Mouse (Mus musculus): Measurements from ENCODE around the gene Hsd17b11. TPM values are rescaled to one million over a fixed set of nuclear protein-coding genes. Genes with fewer than 3 reads are reported as not detected.

The Hsd17b11 gene
- 2.2 and 3.7 TPM in 2 replicates for polyA plus RNA-seq (2016; fragmentation: Nextera tagmentation; extraction: Ambion mirVana)

DNA sequence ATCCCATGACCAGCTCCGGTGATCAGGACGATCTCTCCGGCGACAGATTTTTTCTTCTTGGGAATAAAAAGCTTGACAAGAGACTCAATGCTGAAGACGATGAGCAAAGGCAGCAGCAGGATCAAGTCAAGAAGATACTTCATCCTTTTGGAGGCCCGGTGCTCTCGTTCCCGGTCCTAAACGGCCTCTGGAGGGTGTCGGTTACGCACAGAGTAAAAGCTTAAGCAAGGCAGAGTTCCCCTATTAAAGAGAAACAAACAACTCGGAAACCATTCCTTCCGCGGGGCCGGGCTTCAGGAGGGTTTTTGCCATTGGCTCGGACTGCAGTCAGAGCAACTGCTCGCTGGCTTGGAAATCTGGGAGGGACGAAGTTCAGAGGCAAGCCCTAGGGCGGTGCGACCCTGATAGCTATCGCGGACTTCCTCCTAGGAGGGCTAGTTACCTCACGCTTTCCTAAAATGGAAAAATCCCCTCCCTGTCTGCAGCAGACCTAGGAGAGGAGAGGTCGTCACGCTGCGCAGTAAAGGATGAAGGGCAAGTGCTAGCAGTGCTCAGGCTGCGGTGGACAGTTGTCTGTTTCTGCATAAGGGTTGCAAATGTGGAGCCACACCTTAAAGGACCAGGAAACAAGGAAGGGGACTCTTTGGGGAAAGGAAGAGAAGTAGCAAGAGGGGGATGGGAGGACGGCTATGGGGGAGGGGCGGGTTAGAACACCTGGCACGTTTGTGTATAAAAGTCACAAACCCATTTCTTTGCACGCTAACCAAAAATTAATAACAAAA, at the start of gene Hsd17b11:
Gene Hsd17b11 (minus strand): TSS at position 323 of the 782 bp plus-strand sequence.
- H3K4me1 ChIP-seq: 0 out of 2 replicates have a peak, but pooled peaks cover 19% of the 10 kb centered on the region
- H3K9ac ChIP-seq: peak within 1 kb of the TSS; percentile 60
- WGBS: 1% methylated on average over 31 of the region's 31 CpGs
- peaks cover 3% of the 10 kb centered on the region; the same call in 1 of the 2 replicates for H3K36me3 ChIP-seq
- peak within 1 kb of the TSS; percentile 76 for H3K4me2 ChIP-seq (replicated peaks)
- no peaks in the 10 kb centered on the region for H3K9me3 ChIP-seq
- H3K27me3 ChIP-seq: peaks cover 7% of the 10 kb centered on the region; the same call in 1 of the 2 replicates
- peak; percentile 69; the same call in 1 of the 2 replicates for ATAC-seq (ENCODE audit: insufficient number of reproducible peaks, insufficient read depth, low FRiP score, low TSS enrichment)
- peak within 1 kb of the TSS; percentile 47 for H3K4me3 ChIP-seq
- peak within 1 kb of the TSS; percentile 68 for H3K27ac ChIP-seq

DNA sequence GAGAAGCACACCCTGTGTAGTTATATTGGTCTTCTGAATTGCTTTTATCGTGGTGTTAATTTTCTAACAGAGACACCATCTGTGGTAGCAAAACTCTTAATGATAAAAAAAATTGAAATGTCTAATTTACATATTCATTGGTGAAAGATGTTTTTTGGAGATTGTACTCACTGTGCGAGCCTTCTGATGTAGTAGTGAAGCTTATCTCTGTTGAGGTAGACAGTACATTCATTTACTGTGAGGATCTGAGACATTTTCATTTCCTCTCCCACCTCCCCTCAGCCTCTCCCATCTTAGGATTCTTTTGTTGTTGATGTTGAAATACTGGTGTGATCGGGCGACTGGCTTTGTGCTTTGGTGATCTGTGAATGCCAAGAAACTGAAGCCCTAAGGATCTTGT, 49.3 kb upstream of the Hsd17b11 start:
- Histone ChIP-seq H3K4me3 (no peak overlapping the region), H3K9me3 (no peaks in the 10 kb centered on the region), H3K27me3 (no peaks in the 10 kb centered on the region), H3K36me3 (no peaks in the 10 kb centered on the region), H3K9ac (no peak overlapping the region), H3K4me2 (replicated peaks) (no peak overlapping the region), H3K27ac (no peak overlapping the region), H3K4me1 (peaks cover 5% of the 10 kb centered on the region)
- 71% methylated on average over 4 of the region's 4 CpGs for WGBS
- ATAC-seq (ENCODE audit: insufficient number of reproducible peaks, insufficient read depth, low FRiP score, low TSS enrichment): no peak

DNA sequence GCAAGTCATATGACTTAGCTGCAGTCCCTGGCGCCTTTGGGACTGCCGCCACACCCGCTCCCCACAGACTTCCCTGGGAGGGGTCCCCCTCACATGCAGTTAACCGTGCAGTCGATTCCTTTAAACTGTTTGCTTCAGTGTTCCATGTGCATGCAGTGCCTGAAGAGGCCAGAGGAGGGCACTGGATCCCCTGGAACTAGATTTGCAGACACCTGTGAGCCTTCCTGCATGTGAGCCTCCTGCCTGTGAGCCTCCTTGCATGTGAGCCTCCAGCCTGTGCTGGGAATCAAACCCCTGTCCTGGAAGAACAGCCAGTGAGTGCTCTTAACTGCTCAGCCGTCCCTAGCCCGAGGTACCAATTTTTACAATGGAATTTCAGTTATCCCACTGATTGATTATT, 47.0 kb upstream of the Hsd17b11 start:
- H3K9me3 ChIP-seq: no peaks in the 10 kb centered on the region
- H3K4me2 ChIP-seq (replicated peaks): no peak overlapping the region
- 83% methylated on average over 7 of the region's 7 CpGs for WGBS
- no peak overlapping the region for H3K9ac ChIP-seq
- H3K27me3 ChIP-seq: no peaks in the 10 kb centered on the region
- H3K27ac ChIP-seq: no peak overlapping the region
- no peak for ATAC-seq (ENCODE audit: insufficient number of reproducible peaks, insufficient read depth, low FRiP score, low TSS enrichment)
- no peak overlapping the region for H3K4me3 ChIP-seq
- 0 out of 2 replicates have a peak, but pooled peaks cover 5% of the 10 kb centered on the region for H3K36me3 ChIP-seq
- H3K4me1 ChIP-seq: peaks cover 5% of the 10 kb centered on the region

DNA sequence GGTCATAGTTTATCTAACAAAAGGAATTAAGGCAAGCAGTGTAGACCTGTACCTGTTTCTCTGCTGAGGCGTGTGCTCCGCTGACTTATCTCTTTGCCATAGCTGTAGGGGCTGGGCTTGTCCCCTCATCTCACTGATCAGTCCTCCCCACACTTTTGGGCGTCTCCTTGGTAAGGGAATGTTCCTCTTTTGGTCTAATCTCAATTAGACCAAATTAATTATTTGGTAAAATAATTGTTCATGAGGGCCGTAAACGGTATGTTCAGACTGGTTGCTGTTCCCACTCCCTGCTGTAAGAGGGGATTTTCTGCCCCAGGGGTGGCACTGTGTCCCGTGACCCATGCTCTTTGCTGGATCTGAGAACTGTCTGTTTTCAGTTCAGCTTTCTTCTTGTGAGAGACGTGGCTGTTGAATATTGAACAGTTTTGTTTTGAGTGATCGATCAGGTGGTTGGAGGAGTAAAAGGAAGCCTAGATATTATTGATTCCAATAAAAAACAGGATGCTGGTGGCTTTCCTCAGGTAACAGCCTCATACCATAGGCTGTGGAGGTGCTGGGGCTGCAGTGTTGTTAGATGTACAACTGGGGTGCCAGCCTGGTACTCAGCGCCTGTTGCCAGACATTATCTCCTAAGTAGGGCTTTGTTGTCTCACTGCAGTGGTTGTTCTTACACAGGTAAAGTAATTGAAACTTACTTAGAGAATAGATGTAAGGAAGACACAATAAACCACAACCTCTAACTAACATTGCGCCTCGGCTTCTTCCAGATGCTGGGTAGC, 41.2 kb upstream of the Hsd17b11 start:
- ATAC-seq (ENCODE audit: insufficient number of reproducible peaks, insufficient read depth, low FRiP score, low TSS enrichment): no peak
- Histone ChIP-seq H3K9me3 (no peaks in the 10 kb centered on the region), H3K9ac (no peak overlapping the region), H3K27me3 (no peaks in the 10 kb centered on the region), H3K4me2 (replicated peaks) (no peak overlapping the region), H3K27ac (no peak overlapping the region), H3K36me3 (peaks cover 46% of the 10 kb centered on the region), H3K4me1 (no peaks in the 10 kb centered on the region), H3K4me3 (no peak overlapping the region)
- WGBS: 90% methylated on average over 11 of the region's 11 CpGs

DNA sequence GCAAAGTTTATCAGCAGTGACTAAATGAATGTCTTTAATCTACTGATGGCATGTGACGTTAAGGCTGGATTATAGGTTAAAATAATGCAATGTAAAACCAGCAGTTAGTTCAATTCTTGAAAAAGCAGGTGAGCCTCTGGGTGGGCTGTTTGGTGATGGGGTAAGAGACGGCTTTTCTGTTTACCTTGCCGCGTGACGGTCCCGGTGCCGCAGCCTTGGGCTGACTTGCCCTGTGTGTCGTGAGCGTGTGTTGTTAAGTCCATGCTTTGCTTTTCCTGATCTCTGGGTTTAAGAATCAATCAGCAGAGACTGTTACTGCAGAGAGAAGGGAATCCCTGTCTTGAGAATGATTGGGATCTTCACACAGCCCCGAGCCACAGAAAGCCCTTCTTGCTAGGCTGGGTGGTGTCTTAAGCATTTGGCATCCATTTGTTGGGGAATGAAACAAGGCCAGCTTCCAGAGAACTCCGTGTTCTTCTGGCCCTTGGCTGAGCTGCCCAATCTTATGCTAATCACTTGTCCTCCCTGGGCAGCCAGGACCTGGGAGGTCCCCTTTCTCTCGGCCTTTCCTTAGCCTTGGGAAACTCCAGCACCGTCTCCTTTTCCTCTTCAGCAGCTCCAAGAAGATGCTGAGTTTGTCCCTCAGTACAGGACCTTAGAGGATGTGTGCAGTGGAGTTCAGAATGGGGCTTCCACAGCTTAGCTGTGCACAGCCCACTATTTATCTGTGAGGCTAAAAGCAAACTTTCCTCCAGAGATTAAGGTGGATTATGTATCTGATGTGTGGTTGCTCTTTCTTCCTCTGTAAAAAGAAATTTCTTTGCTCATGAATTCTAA, 40.4 kb upstream of the Hsd17b11 start:
- H3K36me3 ChIP-seq: peaks cover 46% of the 10 kb centered on the region
- no peak overlapping the region for H3K4me3 ChIP-seq
- no peak overlapping the region for H3K9ac ChIP-seq
- H3K9me3 ChIP-seq: no peaks in the 10 kb centered on the region
- ATAC-seq (ENCODE audit: insufficient number of reproducible peaks, insufficient read depth, low FRiP score, low TSS enrichment): no peak
- H3K27me3 ChIP-seq: no peaks in the 10 kb centered on the region
- H3K4me1 ChIP-seq: no peaks in the 10 kb centered on the region
- H3K4me2 ChIP-seq (replicated peaks): no peak overlapping the region
- no peak overlapping the region for H3K27ac ChIP-seq
- 82% methylated on average over 13 of the region's 13 CpGs for WGBS

DNA sequence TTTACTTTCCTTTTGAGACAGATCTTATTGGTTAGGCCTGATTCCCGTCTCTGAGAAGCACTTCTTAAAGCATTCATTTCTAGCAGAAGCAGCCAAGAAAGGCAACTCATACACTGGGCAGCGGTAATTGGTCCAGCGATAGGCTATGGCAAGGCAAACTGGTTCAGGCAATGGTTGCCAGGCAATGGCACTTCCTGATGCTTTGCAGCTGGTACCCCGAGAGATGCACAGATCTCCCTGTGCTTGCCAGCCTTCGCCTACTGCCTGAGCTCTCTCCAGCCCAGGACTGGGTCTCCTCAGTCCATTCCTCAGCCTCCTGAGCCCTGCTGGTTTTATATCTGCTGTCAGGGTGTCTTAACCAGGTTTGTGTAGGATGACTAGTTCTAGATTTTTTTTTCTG, 38.7 kb upstream of the Hsd17b11 start:
- H3K4me1 ChIP-seq: no peaks in the 10 kb centered on the region
- H3K9me3 ChIP-seq: no peaks in the 10 kb centered on the region
- H3K36me3 ChIP-seq: peaks cover 50% of the 10 kb centered on the region
- H3K9ac ChIP-seq: no peak overlapping the region
- no peak for ATAC-seq (ENCODE audit: insufficient number of reproducible peaks, insufficient read depth, low FRiP score, low TSS enrichment)
- no peak overlapping the region for H3K4me3 ChIP-seq
- H3K4me2 ChIP-seq (replicated peaks): no peak overlapping the region
- H3K27ac ChIP-seq: no peak overlapping the region
- H3K27me3 ChIP-seq: no peaks in the 10 kb centered on the region
- WGBS: 92% methylated on average over 5 of the region's 5 CpGs

DNA sequence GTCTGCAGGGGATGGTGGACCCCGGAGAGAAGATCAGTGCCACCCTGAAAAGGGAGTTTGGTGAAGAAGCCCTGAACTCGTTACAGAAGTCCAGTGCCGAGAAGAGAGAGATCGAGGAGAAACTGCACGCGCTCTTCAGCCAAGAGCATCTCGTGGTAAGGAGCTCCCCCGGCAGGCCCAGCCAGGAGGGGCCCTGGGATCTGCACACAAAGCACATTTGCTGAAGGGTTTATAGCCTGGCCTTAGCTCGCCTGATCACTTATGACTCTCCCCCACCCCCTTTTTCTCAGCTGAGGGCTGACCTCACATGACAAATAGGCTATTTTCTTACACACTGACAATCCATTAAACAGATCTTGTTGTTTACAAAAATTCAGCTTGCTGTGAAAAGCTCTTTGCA, 37.9 kb upstream of the Hsd17b11 start:
- Histone ChIP-seq H3K27me3 (no peaks in the 10 kb centered on the region), H3K4me2 (replicated peaks) (no peak overlapping the region), H3K4me3 (no peak overlapping the region), H3K27ac (no peak overlapping the region), H3K9ac (no peak overlapping the region), H3K36me3 (peaks cover 51% of the 10 kb centered on the region), H3K4me1 (no peaks in the 10 kb centered on the region), H3K9me3 (no peaks in the 10 kb centered on the region)
- no peak for ATAC-seq (ENCODE audit: insufficient number of reproducible peaks, insufficient read depth, low FRiP score, low TSS enrichment)
- 84% methylated on average over 9 of the region's 9 CpGs for WGBS

DNA sequence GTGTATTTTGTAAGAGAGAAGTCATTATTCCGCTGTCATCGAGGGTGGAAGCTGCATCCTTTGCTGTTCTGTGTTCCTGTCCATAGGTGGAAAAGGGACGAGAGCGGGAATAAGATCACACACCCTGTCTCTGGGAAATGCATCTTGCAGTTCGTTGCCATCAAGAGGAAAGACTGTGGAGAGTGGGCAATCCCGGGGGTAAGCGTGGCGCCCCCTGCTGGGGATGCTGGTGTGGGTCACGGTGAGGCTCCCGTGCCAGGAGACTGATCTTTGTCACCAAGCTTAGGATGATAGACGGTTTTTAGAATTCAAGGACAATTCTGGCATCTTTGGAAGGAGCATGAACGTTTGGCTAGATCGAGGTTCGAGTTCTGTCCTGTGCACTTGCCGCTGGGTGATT, 36.3 kb upstream of the Hsd17b11 start:
- no peaks in the 10 kb centered on the region for H3K9me3 ChIP-seq
- H3K36me3 ChIP-seq: peaks cover 53% of the 10 kb centered on the region
- WGBS: 64% methylated on average over 15 of the region's 15 CpGs
- no peak overlapping the region for H3K4me2 ChIP-seq (replicated peaks)
- no peaks in the 10 kb centered on the region for H3K27me3 ChIP-seq
- H3K4me1 ChIP-seq: no peaks in the 10 kb centered on the region
- no peak overlapping the region for H3K4me3 ChIP-seq
- H3K27ac ChIP-seq: no peak overlapping the region
- no peak overlapping the region for H3K9ac ChIP-seq
- no peak for ATAC-seq (ENCODE audit: insufficient number of reproducible peaks, insufficient read depth, low FRiP score, low TSS enrichment)

DNA sequence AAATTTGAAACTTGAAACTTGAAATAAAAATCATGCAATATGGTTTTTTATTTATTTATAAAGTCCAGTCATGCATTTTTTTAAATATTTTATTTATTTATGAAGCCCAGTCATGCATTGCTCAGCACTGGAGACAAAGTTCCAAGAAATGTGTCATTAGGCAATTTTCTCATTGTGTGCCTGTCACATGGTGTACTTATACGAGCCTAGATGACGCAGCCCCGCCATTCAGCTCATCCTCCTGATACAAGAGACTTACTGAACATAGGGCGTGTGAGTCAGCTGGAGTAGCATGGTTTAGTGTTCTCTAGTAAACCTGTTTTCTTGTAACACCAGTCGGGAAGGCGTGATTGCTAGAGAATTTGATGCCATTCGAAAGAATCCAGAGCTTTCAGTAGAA, 34.6 kb upstream of the Hsd17b11 start:
- no peak overlapping the region for H3K4me2 ChIP-seq (replicated peaks)
- no peak overlapping the region for H3K4me3 ChIP-seq
- no peak overlapping the region for H3K9ac ChIP-seq
- no peaks in the 10 kb centered on the region for H3K4me1 ChIP-seq
- peaks cover 50% of the 10 kb centered on the region for H3K36me3 ChIP-seq
- ATAC-seq (ENCODE audit: insufficient number of reproducible peaks, insufficient read depth, low FRiP score, low TSS enrichment): no peak
- no peak overlapping the region for H3K27ac ChIP-seq
- no peaks in the 10 kb centered on the region for H3K9me3 ChIP-seq
- no peaks in the 10 kb centered on the region for H3K27me3 ChIP-seq
- 85% methylated on average over 7 of the region's 7 CpGs for WGBS

DNA sequence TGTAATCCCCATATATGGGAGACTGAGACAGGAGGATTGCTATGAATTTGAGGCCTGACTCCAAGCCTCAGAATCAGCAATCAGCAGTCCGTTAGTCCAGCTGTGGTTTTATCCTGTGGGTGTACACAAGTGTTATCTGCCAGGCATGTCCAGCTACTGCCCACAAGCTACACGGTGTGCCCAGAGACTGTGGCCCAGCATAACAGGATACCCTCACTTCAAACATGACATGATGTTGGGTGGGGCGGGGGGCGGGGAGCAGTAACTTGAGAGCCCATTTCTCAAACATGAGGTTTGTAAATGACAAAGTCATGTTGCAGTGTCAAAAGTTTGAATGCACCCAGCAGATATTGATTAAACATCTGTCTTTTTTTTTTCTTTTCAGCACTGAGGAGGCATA, 34.1 kb upstream of the Hsd17b11 start:
- Histone ChIP-seq H3K27ac (no peak overlapping the region), H3K9ac (no peak overlapping the region), H3K4me2 (replicated peaks) (no peak overlapping the region), H3K4me3 (no peak overlapping the region), H3K4me1 (no peaks in the 10 kb centered on the region), H3K36me3 (peaks cover 50% of the 10 kb centered on the region), H3K9me3 (no peaks in the 10 kb centered on the region), H3K27me3 (no peaks in the 10 kb centered on the region)
- WGBS: 75% methylated on average over 4 of the region's 4 CpGs
- no peak for ATAC-seq (ENCODE audit: insufficient number of reproducible peaks, insufficient read depth, low FRiP score, low TSS enrichment)

DNA sequence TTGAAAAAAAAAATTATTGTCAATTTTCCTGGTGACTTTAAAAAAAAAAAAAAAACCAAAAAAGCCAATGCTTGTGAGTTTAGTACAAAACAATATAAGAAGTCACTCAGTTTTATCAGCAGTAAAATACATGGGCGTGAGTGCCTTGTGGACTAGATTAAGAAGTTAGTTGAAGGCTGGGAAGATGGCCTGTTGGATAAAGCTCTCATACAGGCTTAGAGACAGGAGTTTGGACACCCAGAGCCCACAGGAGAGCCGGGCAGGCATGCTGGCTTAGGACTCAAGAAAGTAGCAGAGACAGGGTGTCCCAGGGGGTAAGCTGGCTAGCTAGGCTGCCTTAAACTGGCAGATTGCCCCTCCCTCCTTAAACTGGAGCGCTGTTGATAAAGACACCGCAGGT, 33.2 kb upstream of the Hsd17b11 start:
- no peaks in the 10 kb centered on the region for H3K9me3 ChIP-seq
- H3K36me3 ChIP-seq: peaks cover 51% of the 10 kb centered on the region
- no peak overlapping the region for H3K4me2 ChIP-seq (replicated peaks)
- H3K4me1 ChIP-seq: no peaks in the 10 kb centered on the region
- H3K27me3 ChIP-seq: no peaks in the 10 kb centered on the region
- H3K4me3 ChIP-seq: no peak overlapping the region
- ATAC-seq (ENCODE audit: insufficient number of reproducible peaks, insufficient read depth, low FRiP score, low TSS enrichment): no peak
- 91% methylated on average over 4 of the region's 4 CpGs for WGBS
- H3K27ac ChIP-seq: no peak overlapping the region
- no peak overlapping the region for H3K9ac ChIP-seq

Data from embryonic facial prominence, embryonic 12.5 days (tissue).